Mouse (Mus musculus) liver, postnatal 0 days (tissue): Measurements from ENCODE around the gene Hdac9.

Experiments used
- CTCF ChIP-seq: sonication (generic); IDR thresholded peaks from 2 replicates; pipeline ENCODE4 v1.5.1; 2016; ENCODE audit warnings: antibody characterized with exemption, low read depth
- EP300 ChIP-seq: IDR thresholded peaks from 2 replicates; pipeline ENCODE4 v1.6.1; 2016; ENCODE audit warnings: antibody characterized with exemption, low read depth, mild to moderate bottlenecking

DNA sequence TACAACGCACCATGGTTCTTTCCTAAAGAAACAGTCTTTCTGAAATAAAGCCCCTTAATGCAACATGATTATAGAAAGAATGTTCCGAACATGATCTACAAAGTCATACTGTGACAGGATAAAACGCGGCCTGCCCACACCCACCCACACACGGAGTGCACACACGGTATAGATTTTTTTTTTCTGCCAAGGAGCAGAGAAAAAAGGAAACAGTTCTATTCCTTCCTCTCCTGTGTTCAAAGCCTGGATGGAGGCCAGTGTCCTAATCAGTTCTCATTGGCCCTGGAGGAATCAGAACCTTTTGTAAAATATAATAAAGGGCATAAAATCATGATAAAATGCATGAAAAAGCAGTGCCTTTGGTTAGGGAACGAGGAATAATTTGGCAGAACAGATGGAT, 624.5 kb downstream of the Hdac9 start:
- TF ChIP-seq CTCF (no peak), EP300 (no peak)
